Mouse (Mus musculus) mesoderm, embryonic 11.5 days (tissue): ENCODE data around the gene Aloxe3.

Source experiments
- DNase-seq: peaks from one replicate; pipeline ENCODE4 v3.0.0-alpha.2; 2012; ENCODE audit warnings: low read depth, low spot score

The Aloxe3 gene

DNA sequence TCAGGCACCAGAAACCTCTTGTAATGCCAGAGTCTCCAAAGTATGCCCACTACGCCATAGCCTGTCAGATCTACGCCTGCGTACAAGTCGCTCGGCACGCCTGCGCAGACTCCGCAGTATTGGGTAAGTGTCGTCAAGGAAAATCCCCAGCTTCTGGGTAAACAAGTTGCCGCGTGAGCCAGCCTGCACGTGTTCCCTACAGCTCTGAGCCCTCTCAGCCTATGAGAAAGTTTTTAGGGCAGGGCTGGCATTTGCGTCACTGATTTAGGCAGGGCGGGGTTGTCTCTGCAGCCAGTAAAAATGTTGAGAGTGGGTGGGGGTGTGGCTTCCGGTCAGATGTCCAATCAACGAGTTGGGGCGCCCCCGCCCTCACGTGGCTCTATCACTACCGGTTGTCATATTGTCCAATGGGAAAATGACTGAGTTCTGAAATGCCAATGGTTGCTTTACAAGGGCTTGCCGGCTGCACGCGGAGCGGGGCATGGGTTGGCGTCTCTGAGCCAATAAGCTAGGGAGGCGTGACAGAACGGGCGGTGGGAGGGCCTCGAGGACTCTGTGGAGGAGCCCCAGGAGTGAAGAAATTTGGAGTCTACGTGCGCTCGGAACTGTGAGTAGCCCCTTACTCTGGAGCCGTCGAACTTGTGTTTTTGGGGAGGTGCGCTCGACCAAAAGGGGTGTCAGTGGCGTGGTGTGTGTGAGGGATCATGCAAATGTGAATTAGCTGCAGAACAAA, 30.8 kb upstream of the Aloxe3 start, which contains the start of gene Per1:
Gene Per1 (plus strand): TSS at position 521 of the 733 bp plus-strand sequence.
- DNase-seq = peak; percentile 98

GRCm38 (mm10) chr11:69095511-69096231, 30.0 kb upstream of the Aloxe3 start:
- DNase-seq = no peak

- no peak for DNase-seq
Measured at GRCm38 (mm10) chr11:69096360-69096986, 29.2 kb upstream of the Aloxe3 start.

DNA sequence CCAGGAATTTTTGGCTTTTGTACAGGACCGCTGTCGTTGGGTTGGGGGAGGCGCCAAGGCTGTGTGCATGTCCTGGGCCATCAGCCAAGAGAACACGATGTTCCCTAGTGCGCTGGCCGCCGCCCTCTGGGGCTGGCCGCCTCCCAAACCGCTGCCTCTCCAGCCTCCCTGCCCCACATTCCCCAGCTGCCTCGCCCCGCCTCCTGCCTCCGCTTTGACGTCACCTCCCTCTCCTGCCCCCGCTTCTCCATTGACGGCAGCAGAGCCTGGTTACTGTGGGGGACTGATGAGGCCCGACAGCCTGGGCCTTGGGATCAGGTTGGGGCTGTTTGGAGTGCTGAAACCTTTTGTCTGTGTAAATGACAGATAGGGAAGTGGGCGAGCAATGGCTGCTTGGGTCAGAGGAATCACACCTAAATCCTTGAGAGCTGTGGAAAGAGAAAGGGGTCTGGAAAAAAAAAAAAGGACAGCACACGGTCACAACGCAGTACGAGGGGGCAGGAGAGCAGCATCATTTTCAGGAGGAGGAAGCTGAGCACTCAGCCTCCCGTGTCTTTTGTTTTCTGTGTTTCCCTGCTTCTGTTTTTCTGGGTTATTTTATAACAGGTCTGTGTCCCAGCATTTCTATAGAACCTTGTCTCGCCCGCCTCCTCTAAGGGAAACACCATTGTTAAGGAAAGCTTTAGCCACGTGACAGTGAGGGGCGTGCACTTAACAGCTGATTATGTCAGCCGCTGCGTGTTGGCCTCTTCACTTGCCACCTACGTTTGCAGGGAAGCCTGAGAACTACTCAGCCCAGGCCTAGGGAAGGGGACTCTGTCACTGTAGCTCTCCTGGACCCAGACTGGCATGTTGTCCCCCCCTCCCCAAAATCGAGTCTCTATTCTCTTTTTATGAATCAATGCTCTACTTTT, 28.5 kb upstream of the Aloxe3 start:
- peak; percentile 85 for DNase-seq

- no peak for DNase-seq
Measured at GRCm38 (mm10) chr11:69098039-69098761, 27.5 kb upstream of the Aloxe3 start.

- DNase-seq = peak; percentile 95
Measured at GRCm38 (mm10) chr11:69098762-69099091, 27.0 kb upstream of the Aloxe3 start.

DNA sequence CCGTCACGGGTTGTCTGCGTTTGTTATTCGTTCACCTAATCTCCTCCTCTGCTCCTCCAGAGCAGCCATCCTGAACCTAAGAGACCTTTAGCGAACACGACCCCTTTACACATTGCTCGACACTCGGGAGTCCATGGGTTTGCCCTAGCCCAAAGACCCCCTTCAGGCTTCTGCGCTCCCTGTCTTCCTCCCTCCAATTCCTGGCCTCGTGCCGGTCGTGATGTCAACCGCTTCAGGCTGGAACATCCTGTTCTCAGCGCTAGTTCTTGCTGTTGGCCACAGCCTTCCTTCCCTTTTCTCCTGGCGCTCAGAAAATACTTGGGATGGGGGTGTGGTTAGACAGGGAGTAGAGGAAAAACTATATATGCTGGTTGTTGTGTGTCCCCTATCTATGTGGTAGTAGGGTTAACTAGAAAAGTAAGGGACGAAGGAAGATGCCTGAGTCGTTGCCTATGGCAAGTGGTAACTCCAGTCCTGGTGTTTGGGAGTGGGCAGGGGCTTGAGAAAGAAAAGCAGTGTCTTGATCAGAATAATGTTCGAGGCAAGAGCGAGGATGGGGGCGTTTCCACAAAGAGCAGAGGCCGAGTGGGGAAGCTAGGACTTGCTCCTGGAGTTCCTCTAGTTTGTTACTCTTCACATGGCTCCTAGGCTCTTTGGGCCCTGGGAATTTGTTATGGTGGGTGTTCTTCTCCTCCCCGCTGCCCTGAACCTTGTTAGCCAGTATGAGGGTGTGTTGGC, 26.4 kb upstream of the Aloxe3 start:
- DNase-seq = peak; percentile 27

DNA sequence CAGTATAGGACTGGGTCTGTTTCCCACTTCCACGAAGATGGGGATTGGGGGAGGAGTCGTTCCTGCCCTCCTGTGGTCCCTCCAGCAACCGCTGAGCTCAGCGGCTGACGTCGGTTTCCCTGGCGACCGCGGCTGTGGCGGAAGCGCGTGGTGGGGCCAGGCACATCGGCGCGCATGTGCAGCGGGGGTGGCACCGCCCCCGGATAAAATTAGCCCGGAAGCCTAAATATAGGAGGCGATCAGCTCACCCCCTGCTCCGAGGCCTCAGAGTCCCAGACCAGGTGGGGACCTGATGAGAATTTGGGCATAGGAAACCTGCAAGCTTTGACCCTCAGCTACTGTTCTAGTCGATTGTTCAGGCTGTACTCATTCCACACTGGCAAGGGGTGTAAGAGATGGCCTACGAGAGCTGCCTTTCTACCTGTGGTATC, 25.8 kb upstream of the Aloxe3 start:
- peak; percentile 86 for DNase-seq

GRCm38 (mm10) chr11:69100639-69101360, 24.9 kb upstream of the Aloxe3 start:
- no peak for DNase-seq

DNA sequence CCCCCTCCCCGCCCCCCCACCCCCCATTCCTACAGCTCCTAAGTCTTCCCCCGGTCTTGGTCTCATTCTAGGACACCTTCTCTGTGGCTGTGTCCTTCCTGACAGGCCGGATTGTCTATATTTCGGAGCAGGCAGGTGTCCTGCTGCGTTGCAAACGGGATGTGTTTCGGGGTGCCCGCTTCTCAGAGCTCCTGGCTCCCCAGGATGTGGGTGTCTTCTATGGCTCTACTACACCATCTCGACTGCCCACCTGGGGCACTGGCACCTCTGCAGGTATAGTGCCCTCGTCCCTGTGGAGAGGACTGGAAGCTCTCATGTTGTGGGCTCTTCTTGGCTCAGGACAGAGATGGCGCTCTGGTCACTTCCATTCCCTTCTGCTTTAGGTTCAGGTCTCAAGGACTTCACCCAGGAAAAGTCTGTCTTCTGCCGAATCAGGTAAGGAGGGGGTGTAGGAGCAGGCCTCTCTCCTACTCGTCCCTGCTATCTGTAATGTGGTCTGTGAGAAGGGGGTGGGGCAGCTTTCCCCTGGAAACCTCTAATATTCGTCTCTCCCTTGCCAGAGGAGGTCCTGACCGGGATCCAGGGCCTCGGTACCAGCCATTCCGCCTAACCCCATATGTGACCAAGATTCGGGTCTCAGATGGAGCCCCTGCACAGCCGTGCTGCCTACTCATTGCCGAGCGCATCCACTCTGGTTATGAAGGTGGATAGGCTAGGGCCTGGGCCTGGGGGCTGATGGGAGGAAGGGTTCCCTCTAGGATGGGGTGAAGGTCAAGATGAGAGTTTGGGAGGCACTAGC, 23.9 kb upstream of the Aloxe3 start:
- DNase-seq = no peak

DNA sequence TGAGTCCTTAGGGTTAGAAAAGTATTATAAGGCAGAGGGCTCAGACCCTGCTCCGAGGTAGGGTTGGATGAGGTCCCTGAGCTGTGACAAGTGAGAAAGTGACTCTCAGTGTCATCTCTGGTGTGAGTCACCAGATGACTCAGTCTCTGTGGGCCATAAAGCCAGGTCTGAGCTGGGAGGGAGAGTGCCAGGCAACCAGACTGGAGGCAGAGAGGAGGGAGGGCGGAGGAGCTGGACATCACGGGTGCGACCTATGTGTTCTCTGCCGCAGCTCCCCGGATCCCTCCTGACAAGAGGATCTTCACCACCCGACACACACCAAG, 23.3 kb upstream of the Aloxe3 start:
- DNase-seq = no peak

DNA sequence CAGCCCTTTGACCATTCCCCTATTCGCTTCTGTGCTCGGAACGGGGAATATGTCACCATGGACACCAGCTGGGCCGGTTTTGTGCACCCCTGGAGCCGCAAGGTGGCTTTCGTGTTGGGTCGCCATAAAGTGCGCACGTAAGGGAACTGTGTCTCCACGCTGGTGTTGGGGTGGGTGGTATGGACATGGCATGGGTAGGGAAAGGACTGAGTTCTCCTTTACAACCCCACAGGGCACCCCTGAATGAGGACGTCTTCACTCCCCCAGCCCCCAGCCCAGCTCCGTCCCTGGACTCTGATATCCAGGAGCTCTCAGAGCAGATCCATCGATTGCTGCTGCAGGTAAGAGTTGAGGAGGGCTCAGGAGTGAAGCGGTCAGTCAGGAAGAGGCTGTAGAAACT, 22.6 kb upstream of the Aloxe3 start:
- DNase-seq = no peak

GRCm38 (mm10) chr11:69103531-69104435, 21.9 kb upstream of the Aloxe3 start:
- no peak for DNase-seq

- DNase-seq = no peak
Measured at GRCm38 (mm10) chr11:69104487-69104886, 21.2 kb upstream of the Aloxe3 start.

GRCm38 (mm10) chr11:69105227-69105626, 20.5 kb upstream of the Aloxe3 start:
- DNase-seq = no peak

- no peak for DNase-seq
Measured at GRCm38 (mm10) chr11:69105796-69106195, 19.9 kb upstream of the Aloxe3 start.

GRCm38 (mm10) chr11:69106299-69106698, 19.4 kb upstream of the Aloxe3 start:
- no peak for DNase-seq

GRCm38 (mm10) chr11:69106842-69107241, 18.9 kb upstream of the Aloxe3 start:
- no peak for DNase-seq
